Mouse (Mus musculus) small intestine, adult 2 months (tissue): ENCODE data around the gene Myt1l.

Experiments used
- CTCF ChIP-seq: fragments of 200-500 bp; IDR thresholded peaks from 2 replicates; pipeline ENCODE4 v1.5.1; 2012; ENCODE audit warnings: low read depth, mild to moderate bottlenecking, control low read depth, inconsistent platforms, low read length, moderate library complexity, mixed read lengths; ENCODE audit not compliant: insufficient replicate concordance, insufficient read length; ENCODE audit errors: extremely low read depth
- POLR2A ChIP-seq: fragments of 200-500 bp; IDR thresholded peaks from 2 replicates; pipeline ENCODE4 v1.6.1; 2012; ENCODE audit warnings: low read depth, mild to moderate bottlenecking, control low read depth, inconsistent platforms, low read length, moderate library complexity

- TF ChIP-seq POLR2A, result no peak
- no peak for TF ChIP-seq CTCF
Measured at GRCm38 (mm10) chr12:29877977-29878376, 349.8 kb downstream of the Myt1l start.
